23 mouse cellular contexts compared by ENCODE assay signal in genomic region chr9:68673221-68673620, GRCm38 (mm10). TPM values are rescaled to one million over a fixed set of nuclear protein-coding genes. Genes with fewer than 3 reads are reported as not detected.
DNase-seq lines count a peak whose midpoint lies in the region; ATAC-seq and TF ChIP-seq lines count a peak whose summit lies in the region.
"Had no signal": no experiment of that assay in that cellular context is flagged by ENCODE, and none has a peak within 500 bp of the region (broad histone marks: within the 10 kb centered on the region; RNA-seq: fewer than 3 reads in every experiment).

No protein-coding gene starts in this region.

- no peak for TF ChIP-seq CTCF in hindbrain, postnatal 0 days (IDR thresholded peaks at IDR 0.05; ENCODE audit: low read depth)

- H3K4me1 ChIP-seq in hindbrain, embryonic 10.5 days (replicated peaks) = peaks cover 23% of the 10 kb centered on the region
- peaks cover 10% of the 10 kb centered on the region for H3K4me1 ChIP-seq in hindbrain, postnatal 0 days (ENCODE audit: insufficient read depth, low read length)
- H3K4me1 ChIP-seq in midbrain, embryonic 15.5 days = peaks cover 9% of the 10 kb centered on the region; the same call in 1 of the 2 replicates
- no peaks in the 10 kb centered on the region for H3K4me1 ChIP-seq in midbrain, embryonic 11.5 days (ENCODE audit: control insufficient read depth, insufficient read depth, low read length)
- H3K4me1 ChIP-seq: embryonic facial prominence, embryonic 15.5 days had no signal

- H3K4me3 ChIP-seq in hindbrain, embryonic 10.5 days = no peak overlapping the region
- no peak overlapping the region for H3K4me3 ChIP-seq in hindbrain, postnatal 0 days (ENCODE audit: low read length)
- no peak overlapping the region for H3K4me3 ChIP-seq in midbrain, embryonic 15.5 days
- H3K4me3 ChIP-seq in midbrain, embryonic 11.5 days (ENCODE audit: low read depth, low read length) = no peak overlapping the region
- H3K4me3 ChIP-seq: embryonic facial prominence, embryonic 12.5 days; embryonic facial prominence, embryonic 15.5 days; gastrocnemius, adult 2 months; heart, embryonic 12.5 days; heart, embryonic 15.5 days had no signal

- WGBS in hindbrain, embryonic 10.5 days = 57% methylated on average over 1 of the region's 1 CpGs
- 67% methylated on average over 1 of the region's 1 CpGs for WGBS in hindbrain, postnatal 0 days
- WGBS in midbrain, embryonic 15.5 days = 75% methylated on average over 1 of the region's 1 CpGs
- 65% methylated on average over 1 of the region's 1 CpGs for WGBS in midbrain, embryonic 11.5 days

- H3K4me2 ChIP-seq in hindbrain, postnatal 0 days (ENCODE audit: low read depth, low read length) = no peak overlapping the region
- H3K4me2 ChIP-seq in midbrain, embryonic 15.5 days = no peak overlapping the region
- H3K4me2 ChIP-seq in midbrain, embryonic 11.5 days = no peak overlapping the region
- H3K4me2 ChIP-seq: embryonic facial prominence, embryonic 12.5 days; embryonic facial prominence, embryonic 15.5 days; heart, embryonic 12.5 days; heart, embryonic 15.5 days; hindbrain, embryonic 14.5 days had no signal

- no peak for ATAC-seq in hindbrain, postnatal 0 days
- ATAC-seq in midbrain, embryonic 15.5 days (replicated peaks) = peak; percentile 24; the same call in 1 of the 2 replicates
- no peak for ATAC-seq in midbrain, embryonic 11.5 days (ENCODE audit: low FRiP score)
- ATAC-seq in monocyte, adult 5-6 weeks (replicated peaks; ENCODE audit: insufficient number of reproducible peaks, low FRiP score, low TSS enrichment, poor library complexity, severe bottlenecking) = no peak
- ATAC-seq: activated CD4-positive, CD25-positive, alpha-beta regulatory T cell, adult 4 months; forebrain, embryonic 14.5 days; forebrain, postnatal 0 days had no signal

- H3K9me3 ChIP-seq in hindbrain, embryonic 10.5 days = no peaks in the 10 kb centered on the region
- H3K9me3 ChIP-seq in hindbrain, postnatal 0 days (ENCODE audit: low read length) = no peaks in the 10 kb centered on the region
- H3K9me3 ChIP-seq in midbrain, embryonic 15.5 days = no peaks in the 10 kb centered on the region
- H3K9me3 ChIP-seq in midbrain, embryonic 11.5 days (ENCODE audit: control insufficient read depth, low read length) = no peaks in the 10 kb centered on the region
- H3K9me3 ChIP-seq: embryonic facial prominence, embryonic 12.5 days; embryonic facial prominence, embryonic 15.5 days; heart, embryonic 12.5 days; heart, embryonic 15.5 days had no signal

- 0 out of 2 replicates have a peak overlapping the region, but pooled peaks have one; percentile 56 for H3K27ac ChIP-seq in hindbrain, embryonic 10.5 days
- H3K27ac ChIP-seq in hindbrain, postnatal 0 days = no peak overlapping the region
- H3K27ac ChIP-seq in midbrain, embryonic 15.5 days = no peak overlapping the region
- H3K27ac ChIP-seq in midbrain, embryonic 11.5 days (ENCODE audit: low read depth, low read length) = no peak overlapping the region
- H3K27ac ChIP-seq: embryonic facial prominence, embryonic 12.5 days; embryonic facial prominence, embryonic 15.5 days; gastrocnemius, adult 2 months; heart, embryonic 15.5 days; hindbrain, embryonic 14.5 days had no signal

- no peaks in the 10 kb centered on the region for H3K36me3 ChIP-seq in hindbrain, embryonic 10.5 days
- H3K36me3 ChIP-seq in hindbrain, postnatal 0 days (ENCODE audit: insufficient read depth, low read length) = no peaks in the 10 kb centered on the region
- H3K36me3 ChIP-seq in midbrain, embryonic 15.5 days (replicated peaks) = no peaks in the 10 kb centered on the region
- H3K36me3 ChIP-seq in midbrain, embryonic 11.5 days (ENCODE audit: control insufficient read depth, insufficient read depth, low read length) = no peaks in the 10 kb centered on the region
- H3K36me3 ChIP-seq: embryonic facial prominence, embryonic 12.5 days; embryonic facial prominence, embryonic 15.5 days; heart, embryonic 12.5 days; heart, embryonic 15.5 days had no signal

- peak; percentile 69 for DNase-seq in adrenal gland, adult 2 months
- DNase-seq in adrenal gland, adult 18-20 months (ENCODE audit: low spot score in 2 of 2) = no peak
- DNase-seq in hindbrain, embryonic 10.5 days (ENCODE audit: low spot score) = no peak
- no peak for DNase-seq in hindbrain, postnatal 0 days (ENCODE audit: low spot score)
- no peak for DNase-seq in midbrain, embryonic 11.5 days (ENCODE audit: low spot score, missing footprints)
- DNase-seq: cerebellum, adult 11 months; cerebellum, adult 2 months; cerebellum, adult 9-11 months; cerebellum, postnatal 25 days; forebrain, postnatal 0 days; gastrocnemius, adult 2 months; gastrocnemius, postnatal 14 days; heart, postnatal 10 days; heart, postnatal 36 days had no signal

- no peaks in the 10 kb centered on the region for H3K27me3 ChIP-seq in hindbrain, embryonic 10.5 days (ENCODE audit: insufficient read depth, poor library complexity, severe bottlenecking)
- no peaks in the 10 kb centered on the region for H3K27me3 ChIP-seq in hindbrain, postnatal 0 days (ENCODE audit: insufficient read depth, low read length)
- H3K27me3 ChIP-seq in midbrain, embryonic 15.5 days (replicated peaks) = no peaks in the 10 kb centered on the region
- no peaks in the 10 kb centered on the region for H3K27me3 ChIP-seq in midbrain, embryonic 11.5 days (ENCODE audit: control insufficient read depth, insufficient read depth, low read length)
- H3K27me3 ChIP-seq: embryonic facial prominence, embryonic 12.5 days; embryonic facial prominence, embryonic 15.5 days; heart, embryonic 12.5 days; heart, embryonic 15.5 days had no signal

- H3K9ac ChIP-seq in hindbrain, postnatal 0 days (replicated peaks; ENCODE audit: low read length) = no peak overlapping the region
- H3K9ac ChIP-seq in midbrain, embryonic 15.5 days = no peak overlapping the region
- H3K9ac ChIP-seq in midbrain, embryonic 11.5 days (ENCODE audit: low read length) = no peak overlapping the region
- H3K9ac ChIP-seq: embryonic facial prominence, embryonic 12.5 days; embryonic facial prominence, embryonic 15.5 days; forebrain, postnatal 0 days; heart, embryonic 12.5 days; heart, embryonic 15.5 days; hindbrain, embryonic 14.5 days had no signal

RNA-seq across cellular contexts. Expression of gene Rora, which starts 19.6 kb away (rescaled TPM):
- 10 to 100 TPM; 45.9 to 94.1 TPM for total RNA-seq in adrenal gland, adult 2 months (2021)
- 17.4 and 39.7 TPM in 2 replicates for polyA plus RNA-seq in adrenal gland, adult 2 months (2012; rRNA removed)
- 10 to 100 TPM; 36.7 to 99.2 TPM for total RNA-seq in adrenal gland, adult 18-20 months (2021)
- 4.2 and 4.8 TPM in 2 replicates for polyA plus RNA-seq in hindbrain, embryonic 10.5 days (2016; fragmentation: Nextera tagmentation; extraction: Ambion mirVana)
- 27.5 and 30.0 TPM in 2 replicates for total RNA-seq in hindbrain, postnatal 0 days (2014; rRNA removed)
- 57.2 and 59.4 TPM in 2 replicates for polyA plus RNA-seq in hindbrain, postnatal 0 days (2015; fragmentation: Nextera tagmentation; extraction: Ambion mirVana)
- 33.7 and 43.9 TPM in 2 replicates for polyA plus RNA-seq in midbrain, embryonic 15.5 days (2015; fragmentation: Nextera tagmentation; extraction: Ambion mirVana)
- 3.9 and 4.3 TPM in 2 replicates for polyA plus RNA-seq in midbrain, embryonic 11.5 days (2014; fragmentation: Nextera tagmentation; extraction: Ambion mirVana)
- 3.4 to 5.8 TPM (median 4.6 TPM) in 3 replicates for total RNA-seq in monocyte, adult 5-6 weeks (2017)
